Mouse (Mus musculus): ENCODE results near the gene Afg1l. TPM values are rescaled to one million over a fixed set of nuclear protein-coding genes. Genes with fewer than 3 reads are reported as not detected.

Gene Afg1l
- polyA plus RNA-seq, 1 experiment = 7.7 TPM

- Histone ChIP-seq H3K4me1 (ENCODE audit: control insufficient read depth, insufficient read depth, low read length) (no peaks in the 10 kb centered on the region), H3K4me3 (replicated peaks; ENCODE audit: extremely low read depth, low read depth, low read length) (no peak overlapping the region)
- DNase-seq = no peak
- 71% methylated on average over 12 of the region's 12 CpGs for WGBS
- TF ChIP-seq CTCF (IDR thresholded peaks at IDR 0.05; ENCODE audit: insufficient read depth, low read length) (no peak), POLR2A (IDR thresholded peaks at IDR 0.05; ENCODE audit: borderline replicate concordance, extremely low read depth, low read depth, low read length) (no peak)
Measured at GRCm38 (mm10) chr10:42346179-42346877, 132.0 kb downstream of the Afg1l start.

- DNase-seq = no peak
- no peak for TF ChIP-seq POLR2A (IDR thresholded peaks at IDR 0.05; ENCODE audit: borderline replicate concordance, extremely low read depth, low read depth, low read length)
- no peak for TF ChIP-seq CTCF (IDR thresholded peaks at IDR 0.05; ENCODE audit: insufficient read depth, low read length)
- no peaks in the 10 kb centered on the region for H3K4me1 ChIP-seq (ENCODE audit: control insufficient read depth, insufficient read depth, low read length)
- WGBS = 95% methylated on average over 5 of the region's 5 CpGs
- no peak overlapping the region for H3K4me3 ChIP-seq (replicated peaks; ENCODE audit: extremely low read depth, low read depth, low read length)
Measured at GRCm38 (mm10) chr10:42342714-42343113, 135.7 kb downstream of the Afg1l start.

GRCm38 (mm10) chr10:42341815-42342457 is 136.4 kb downstream of the Afg1l start:
- TF ChIP-seq POLR2A (IDR thresholded peaks at IDR 0.05; ENCODE audit: borderline replicate concordance, extremely low read depth, low read depth, low read length) (no peak), CTCF (IDR thresholded peaks at IDR 0.05; ENCODE audit: insufficient read depth, low read length) (no peak)
- H3K4me3 ChIP-seq (replicated peaks; ENCODE audit: extremely low read depth, low read depth, low read length) = no peak overlapping the region
- H3K4me1 ChIP-seq (ENCODE audit: control insufficient read depth, insufficient read depth, low read length) = no peaks in the 10 kb centered on the region
- DNase-seq = no peak
- 88% methylated on average over 11 of the region's 11 CpGs for WGBS

- H3K4me3 ChIP-seq (replicated peaks; ENCODE audit: extremely low read depth, low read depth, low read length) = no peak overlapping the region
- TF ChIP-seq CTCF (IDR thresholded peaks at IDR 0.05; ENCODE audit: insufficient read depth, low read length) = no peak
- no peak for TF ChIP-seq POLR2A (IDR thresholded peaks at IDR 0.05; ENCODE audit: borderline replicate concordance, extremely low read depth, low read depth, low read length)
- no peak for DNase-seq
- 52% methylated on average over 6 of the region's 6 CpGs for WGBS
- no peaks in the 10 kb centered on the region for H3K4me1 ChIP-seq (ENCODE audit: control insufficient read depth, insufficient read depth, low read length)
Measured at GRCm38 (mm10) chr10:42340426-42340793, 138.0 kb downstream of the Afg1l start.

GRCm38 (mm10) chr10:42339773-42340425 is 138.5 kb downstream of the Afg1l start:
- Histone ChIP-seq H3K4me3 (replicated peaks; ENCODE audit: extremely low read depth, low read depth, low read length) (no peak overlapping the region), H3K4me1 (ENCODE audit: control insufficient read depth, insufficient read depth, low read length) (no peaks in the 10 kb centered on the region)
- TF ChIP-seq CTCF (IDR thresholded peaks at IDR 0.05; ENCODE audit: insufficient read depth, low read length) (no peak), POLR2A (IDR thresholded peaks at IDR 0.05; ENCODE audit: borderline replicate concordance, extremely low read depth, low read depth, low read length) (no peak)
- DNase-seq = no peak
- WGBS = 82% methylated on average over 8 of the region's 8 CpGs

- TF ChIP-seq CTCF (IDR thresholded peaks at IDR 0.05; ENCODE audit: insufficient read depth, low read length) (no peak), POLR2A (IDR thresholded peaks at IDR 0.05; ENCODE audit: borderline replicate concordance, extremely low read depth, low read depth, low read length) (no peak)
- Histone ChIP-seq H3K4me1 (ENCODE audit: control insufficient read depth, insufficient read depth, low read length) (no peaks in the 10 kb centered on the region), H3K4me3 (replicated peaks; ENCODE audit: extremely low read depth, low read depth, low read length) (no peak overlapping the region)
- no peak for DNase-seq
- WGBS = 87% methylated on average over 9 of the region's 9 CpGs
Measured at GRCm38 (mm10) chr10:42338456-42338855, 139.9 kb downstream of the Afg1l start.

GRCm38 (mm10) chr10:42327576-42327975 is 150.8 kb downstream of the Afg1l start:
- Histone ChIP-seq H3K4me1 (ENCODE audit: control insufficient read depth, insufficient read depth, low read length) (no peaks in the 10 kb centered on the region), H3K4me3 (replicated peaks; ENCODE audit: extremely low read depth, low read depth, low read length) (no peak overlapping the region)
- 67% methylated on average over 8 of the region's 8 CpGs for WGBS
- TF ChIP-seq CTCF (IDR thresholded peaks at IDR 0.05; ENCODE audit: insufficient read depth, low read length) (peak; percentile 33; the same call in 1 of the 2 replicates), POLR2A (IDR thresholded peaks at IDR 0.05; ENCODE audit: borderline replicate concordance, extremely low read depth, low read depth, low read length) (no peak)
- DNase-seq = no peak

- Histone ChIP-seq H3K4me3 (replicated peaks; ENCODE audit: extremely low read depth, low read depth, low read length) (no peak overlapping the region), H3K4me1 (ENCODE audit: control insufficient read depth, insufficient read depth, low read length) (no peaks in the 10 kb centered on the region)
- TF ChIP-seq POLR2A (IDR thresholded peaks at IDR 0.05; ENCODE audit: borderline replicate concordance, extremely low read depth, low read depth, low read length) = no peak
- no peak for TF ChIP-seq CTCF (IDR thresholded peaks at IDR 0.05; ENCODE audit: insufficient read depth, low read length)
- WGBS = 87% methylated on average over 10 of the region's 10 CpGs
- DNase-seq = no peak
Measured at GRCm38 (mm10) chr10:42325305-42325704, 153.1 kb downstream of the Afg1l start.

GRCm38 (mm10) chr10:42323978-42324377 is 154.4 kb downstream of the Afg1l start:
- DNase-seq = no peak
- TF ChIP-seq POLR2A (IDR thresholded peaks at IDR 0.05; ENCODE audit: borderline replicate concordance, extremely low read depth, low read depth, low read length) (no peak), CTCF (IDR thresholded peaks at IDR 0.05; ENCODE audit: insufficient read depth, low read length) (no peak)
- Histone ChIP-seq H3K4me1 (ENCODE audit: control insufficient read depth, insufficient read depth, low read length) (no peaks in the 10 kb centered on the region), H3K4me3 (replicated peaks; ENCODE audit: extremely low read depth, low read depth, low read length) (no peak overlapping the region)
